Mouse (Mus musculus) embryonic facial prominence, embryonic 15.5 days (tissue): ENCODE measurements around the gene Slc27a5. TPM values are rescaled to one million over a fixed set of nuclear protein-coding genes. Genes with fewer than 3 reads are reported as not detected.

ENCODE experiments used
- ATAC-seq: fragments of 200-750 bp; cut with Nextera tagmentation; 2 replicates; pipeline ENCODE4 v1.8.0; 2017; ENCODE audit warnings: low read depth, moderate TSS enrichment; ENCODE audit not compliant: insufficient number of reproducible peaks, low FRiP score, low TSS enrichment
- H3K27ac ChIP-seq: fragments of 300-500 bp; sonication (generic); replicated peaks from 2 replicates; pipeline ENCODE4 v1.5.1; 2015; ENCODE audit warnings: mild to moderate bottlenecking, inconsistent platforms
- H3K27me3 ChIP-seq: fragments of 300-500 bp; sonication (generic); 2 replicates; pipeline ENCODE4 v1.6.1; 2015; ENCODE audit warnings: inconsistent platforms
- H3K36me3 ChIP-seq: fragments of 300-500 bp; sonication (generic); 2 replicates; pipeline ENCODE4 v1.6.1; 2015; ENCODE audit warnings: mild to moderate bottlenecking, inconsistent platforms
- H3K4me1 ChIP-seq: fragments of 300-500 bp; sonication (generic); 2 replicates; pipeline ENCODE4 v1.6.1; 2015; ENCODE audit warnings: inconsistent platforms
- H3K4me2 ChIP-seq: fragments of 300-500 bp; sonication (generic); replicated peaks from 2 replicates; pipeline ENCODE4 v1.6.1; 2015; ENCODE audit warnings: mild to moderate bottlenecking, inconsistent platforms
- H3K4me3 ChIP-seq: fragments of 300-500 bp; sonication (generic); replicated peaks from 2 replicates; pipeline ENCODE4 v1.5.1; 2015; ENCODE audit warnings: mild to moderate bottlenecking, inconsistent platforms
- H3K9ac ChIP-seq: fragments of 300-500 bp; sonication (generic); 2 replicates; pipeline ENCODE4 v1.6.1; 2015; ENCODE audit warnings: inconsistent platforms
- H3K9me3 ChIP-seq: fragments of 300-500 bp; sonication (generic); replicated peaks from 2 replicates; pipeline ENCODE4 v1.6.1; 2016; ENCODE audit warnings: inconsistent platforms
- WGBS: fragments of 180-500 bp; shearing (Covaris S2); methylation state at CpG from one replicate; pipeline ENCODE4 v1.1.7; 2015; 5-methylcytosine and 5-hydroxymethylcytosine counted together
- polyA plus RNA-seq: library from polyadenylated mRNA; unstranded; fragments of >200 nt; fragmentation: Nextera tagmentation; extraction: Ambion mirVana; gene quantifications from 2 replicates; pipeline ENCODE4 v1.2.1, GENCODE M21; 2015

The Slc27a5 gene
- polyA plus RNA-seq, 1 experiment from 2014 or later, result 0.20 TPM

DNA sequence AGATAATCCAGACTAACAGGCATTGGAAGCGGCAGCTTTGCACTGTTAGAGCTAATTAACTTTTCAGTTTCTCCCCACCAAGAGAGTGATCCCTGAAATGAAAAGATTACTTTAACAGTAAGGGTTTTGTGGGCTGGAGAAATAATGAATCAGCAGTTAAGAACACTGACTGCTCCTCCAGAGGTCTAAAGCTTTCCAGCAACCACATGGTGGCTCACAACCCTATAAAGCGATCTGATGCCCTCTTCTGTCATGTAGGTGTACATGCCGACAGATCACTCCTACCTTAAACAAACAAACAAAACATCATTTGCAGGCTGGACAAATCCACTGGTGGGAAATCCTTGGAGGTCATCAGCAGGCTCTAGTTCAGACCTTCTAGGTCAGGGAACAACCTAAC, 43.1 kb downstream of the Slc27a5 start:
- 53% methylated on average over 3 of the region's 3 CpGs for WGBS

GRCm38 (mm10) chr7:12949872-12950229, 48.1 kb downstream of the Slc27a5 start:
- Histone ChIP-seq H3K4me3 (peak overlapping the region; percentile 57), H3K9me3 (no peaks in the 10 kb centered on the region), H3K36me3 (no peaks in the 10 kb centered on the region), H3K4me1 (peaks cover 10% of the 10 kb centered on the region), H3K4me2 (peak overlapping the region; percentile 80), H3K9ac (peak overlapping the region; percentile 37), H3K27me3 (no peaks in the 10 kb centered on the region), H3K27ac (peak overlapping the region; percentile 86)
- 8% methylated on average over 16 of the region's 16 CpGs for WGBS
- no peak; the same call in none of the 2 replicates for ATAC-seq

More for the DNA sequence above, 43.1 kb downstream of the Slc27a5 start:
- H3K4me2 ChIP-seq, result no peak overlapping the region
- H3K4me3 ChIP-seq, result no peak overlapping the region
- no peak overlapping the region for H3K27ac ChIP-seq
- H3K9me3 ChIP-seq, result no peaks in the 10 kb centered on the region
- no peaks in the 10 kb centered on the region for H3K27me3 ChIP-seq
- no peaks in the 10 kb centered on the region for H3K36me3 ChIP-seq
- H3K9ac ChIP-seq, result no peak overlapping the region
- H3K4me1 ChIP-seq, result peaks cover 6% of the 10 kb centered on the region; the same call in 1 of the 2 replicates
- no peak for ATAC-seq

GRCm38 (mm10) chr7:12949032-12949871, 48.7 kb downstream of the Slc27a5 start:
- ATAC-seq, result peak; percentile 97
- Histone ChIP-seq H3K4me2 (peak overlapping the region; percentile 80), H3K36me3 (no peaks in the 10 kb centered on the region), H3K27ac (peak overlapping the region; percentile 86), H3K27me3 (no peaks in the 10 kb centered on the region), H3K9ac (peak overlapping the region; percentile 37), H3K9me3 (no peaks in the 10 kb centered on the region), H3K4me3 (peak overlapping the region; percentile 57), H3K4me1 (peaks cover 10% of the 10 kb centered on the region)
- 7% methylated on average over 35 of the region's 35 CpGs for WGBS

- no peak overlapping the region for H3K4me3 ChIP-seq
- H3K4me1 ChIP-seq, result no peaks in the 10 kb centered on the region
- H3K27me3 ChIP-seq, result no peaks in the 10 kb centered on the region
- no peak overlapping the region for H3K4me2 ChIP-seq
- no peaks in the 10 kb centered on the region for H3K9me3 ChIP-seq
- H3K27ac ChIP-seq, result no peak overlapping the region
- H3K9ac ChIP-seq, result no peak overlapping the region
- ATAC-seq, result no peak
- H3K36me3 ChIP-seq, result no peaks in the 10 kb centered on the region
Observed at GRCm38 (mm10) chr7:12943488-12943887, 54.5 kb downstream of the Slc27a5 start.

GRCm38 (mm10) chr7:12940599-12940998, 57.4 kb downstream of the Slc27a5 start:
- H3K4me1 ChIP-seq, result no peaks in the 10 kb centered on the region
- H3K27me3 ChIP-seq, result no peaks in the 10 kb centered on the region
- no peak for ATAC-seq
- H3K27ac ChIP-seq, result no peak overlapping the region
- WGBS, result 78% methylated on average over 4 of the region's 4 CpGs
- no peaks in the 10 kb centered on the region for H3K36me3 ChIP-seq
- no peaks in the 10 kb centered on the region for H3K9me3 ChIP-seq
- H3K4me3 ChIP-seq, result no peak overlapping the region
- H3K9ac ChIP-seq, result no peak overlapping the region
- no peak overlapping the region for H3K4me2 ChIP-seq

Other genes starting within 250 kb of the Slc27a5 start
- 8.8 and 10.4 TPM in 2 replicates for gene Zscan18, start 194.6 kb downstream of the Slc27a5 start, polyA plus RNA-seq
- 14.7 and 15.5 TPM in 2 replicates for gene Zfp329, start 179.3 kb downstream of the Slc27a5 start, polyA plus RNA-seq
- gene Zfp110, start 163.4 kb downstream of the Slc27a5 start, polyA plus RNA-seq, result 36.6 and 39.7 TPM in 2 replicates
- gene Zfp128, start 117.0 kb downstream of the Slc27a5 start, polyA plus RNA-seq, result 5.0 and 5.1 TPM in 2 replicates
- gene Zscan22, start 100.4 kb downstream of the Slc27a5 start, polyA plus RNA-seq, result 17.5 and 17.7 TPM in 2 replicates
- 1,070 and 1,140 TPM in 2 replicates for gene Rps5, start 75.9 kb downstream of the Slc27a5 start, polyA plus RNA-seq
- gene Rnf225, start 70.8 kb downstream of the Slc27a5 start, polyA plus RNA-seq, result 2.6 and 2.8 TPM in 2 replicates
- 12.9 and 14.0 TPM in 2 replicates for gene Zfp324, start 32.4 kb downstream of the Slc27a5 start, polyA plus RNA-seq
- gene Zfp446, start 20.3 kb downstream of the Slc27a5 start, polyA plus RNA-seq, result 8.6 and 10.7 TPM in 2 replicates
- 279 and 290 TPM in 2 replicates for gene Trim28, start 922 bp upstream of the Slc27a5 start, polyA plus RNA-seq
- 26.0 and 29.4 TPM in 2 replicates for gene Zbtb45, start 11.8 kb upstream of the Slc27a5 start, polyA plus RNA-seq
- 179 and 184 TPM in 2 replicates for gene Chmp2a, start 36.6 kb upstream of the Slc27a5 start, polyA plus RNA-seq
- gene Ube2m, start 40.1 kb upstream of the Slc27a5 start, polyA plus RNA-seq, result 126 and 127 TPM in 2 replicates
- gene Mzf1, start 56.6 kb upstream of the Slc27a5 start, polyA plus RNA-seq, result 4.4 and 4.6 TPM in 2 replicates
- not detected in 2 replicates for gene Vmn1r85, start 97.0 kb upstream of the Slc27a5 start, polyA plus RNA-seq
- not detected in 2 replicates for gene Vmn1r86, start 121.7 kb upstream of the Slc27a5 start, polyA plus RNA-seq
- gene Vmn1r87, start 142.0 kb upstream of the Slc27a5 start, polyA plus RNA-seq, result 0.04 TPM in 1 of 2 replicates, not detected in the other
- 0.03 TPM in 1 of 2 replicates, not detected in the other for gene Vmn1r88, start 161.4 kb upstream of the Slc27a5 start, polyA plus RNA-seq
- not detected in 2 replicates for gene Vmn1r89, start 214.8 kb upstream of the Slc27a5 start, polyA plus RNA-seq